Mouse (Mus musculus) erythroblast, adult 5-6 weeks (primary cell): ENCODE results near the gene Entpd8. TPM values are rescaled to one million over a fixed set of nuclear protein-coding genes. Genes with fewer than 3 reads are reported as not detected.

Experiments used
- ATAC-seq: replicated peaks from 2 replicates; pipeline ENCODE4 v1.8.0; 2016; ENCODE audit warnings: moderate number of reproducible peaks, mild to moderate bottlenecking, moderate TSS enrichment, inconsistent platforms; ENCODE audit not compliant: poor library complexity, low FRiP score, severe bottlenecking
- total RNA-seq, 2 experiments: library from RNA; stranded (forward) in 1 of 2; stranded (reverse) in 1 of 2; fragments of 150-400 nt in 1 of 2; fragments of 200-764, 138-1000 nt in 1 of 2; gene quantifications; 2 replicates each; pipeline versions ENCODE4 v1.2.3 to v1.2.4; 2015 to 2017; ENCODE audit warnings: low replicate concordance in 2 of 2

The Entpd8 gene
- total RNA-seq, 2 experiments from 2014 or later: not detected

DNA sequence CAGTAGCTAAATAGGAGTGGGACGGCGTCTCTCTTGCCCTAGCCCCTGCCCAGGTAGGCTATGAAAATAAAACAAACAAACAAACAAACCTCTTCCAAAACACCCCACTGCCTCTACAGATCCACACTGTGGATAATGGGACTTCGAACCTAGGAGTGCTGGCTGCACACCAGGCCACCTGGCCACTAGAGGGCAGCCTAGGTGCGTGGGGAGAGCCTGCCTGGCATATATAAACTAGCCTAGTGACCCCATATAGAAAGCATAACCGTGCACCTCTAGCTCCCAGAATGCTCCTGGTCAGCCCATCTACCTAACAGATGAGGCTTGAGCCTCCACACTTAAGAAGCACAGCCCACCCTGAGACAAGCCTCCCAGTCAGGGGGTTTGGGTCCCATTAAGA lies 47.1 kb downstream of the Entpd8 start:
- peak; percentile 81 for ATAC-seq

DNA sequence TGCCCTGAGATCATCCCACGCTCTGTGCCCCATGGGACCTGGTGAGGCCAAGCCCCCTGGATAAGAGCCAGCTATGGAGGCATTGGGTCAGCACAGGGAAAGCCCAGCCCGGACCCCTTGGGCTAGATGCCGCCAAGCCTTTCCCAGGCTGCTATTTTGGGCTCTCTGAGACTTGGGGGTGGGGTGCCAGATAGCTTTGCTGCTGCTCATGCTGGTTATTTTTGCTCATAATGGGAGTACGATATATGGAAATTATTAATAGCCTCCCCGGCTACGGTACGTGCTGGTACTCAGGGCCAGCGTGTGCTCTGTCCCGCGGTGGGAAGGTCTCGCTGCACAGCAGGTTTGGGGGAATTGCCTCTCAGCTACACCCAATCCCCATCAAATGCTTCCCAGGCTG lies 48.0 kb downstream of the Entpd8 start:
- ATAC-seq: no peak

DNA sequence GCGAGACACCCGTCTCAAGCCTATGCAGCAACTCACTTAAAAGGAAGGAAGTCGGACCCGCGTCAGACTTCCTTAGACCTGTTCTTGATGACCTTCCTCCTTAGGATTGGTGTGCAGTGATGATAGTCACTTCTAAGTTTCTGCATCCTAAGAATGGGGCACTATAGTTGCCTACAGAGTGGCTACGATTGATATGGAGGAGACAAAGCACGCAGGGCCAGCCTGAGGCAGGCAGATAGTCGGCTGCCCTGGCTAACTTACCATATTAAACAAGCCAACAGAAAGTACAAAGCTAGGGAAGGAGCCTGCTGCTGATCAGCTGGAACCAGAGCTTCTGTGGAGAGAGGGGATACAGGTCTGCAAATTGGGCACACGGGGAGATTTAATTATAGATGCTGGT lies 51.5 kb downstream of the Entpd8 start:
- peak; percentile 41; the same call in 1 of the 2 replicates for ATAC-seq

Other genes with a start within 250 kb of the Entpd8 start
- 5.2 and 8.1 TPM in 2 replicates for gene Ehmt1, start 160.7 kb upstream of the Entpd8 start, total RNA-seq (2015; ENCODE audit: low replicate concordance)
- 27.6 and 28.2 TPM in 2 replicates for gene Ehmt1, start 160.7 kb upstream of the Entpd8 start, total RNA-seq (2017; ENCODE audit: low replicate concordance)
- 16.1 and 19.6 TPM in 2 replicates for gene Arrdc1, start 145.1 kb upstream of the Entpd8 start, total RNA-seq (2015; ENCODE audit: low replicate concordance)
- 15.5 and 18.7 TPM in 2 replicates for gene Arrdc1, start 145.1 kb upstream of the Entpd8 start, total RNA-seq (2017; ENCODE audit: low replicate concordance)
- 1.3 and 2.9 TPM in 2 replicates for gene Zmynd19, start 130.5 kb upstream of the Entpd8 start, total RNA-seq (2015; ENCODE audit: low replicate concordance)
- gene Zmynd19, start 130.5 kb upstream of the Entpd8 start, total RNA-seq (2017; ENCODE audit: low replicate concordance): 9.6 and 15.9 TPM in 2 replicates
- gene Dph7, start 117.9 kb upstream of the Entpd8 start, total RNA-seq (2015; ENCODE audit: low replicate concordance): 4.2 and 7.1 TPM in 2 replicates
- gene Dph7, start 117.9 kb upstream of the Entpd8 start, total RNA-seq (2017; ENCODE audit: low replicate concordance): 1.5 and 5.0 TPM in 2 replicates
- gene Mrpl41, start 105.2 kb upstream of the Entpd8 start, total RNA-seq (2015; ENCODE audit: low replicate concordance): 17.6 and 33.6 TPM in 2 replicates
- 18.8 and 37.7 TPM in 2 replicates for gene Mrpl41, start 105.2 kb upstream of the Entpd8 start, total RNA-seq (2017; ENCODE audit: low replicate concordance)
- gene Pnpla7, start 104.3 kb upstream of the Entpd8 start, total RNA-seq (2015; ENCODE audit: low replicate concordance): 24.8 and 46.6 TPM in 2 replicates
- gene Pnpla7, start 104.3 kb upstream of the Entpd8 start, total RNA-seq (2017; ENCODE audit: low replicate concordance): 29.9 and 37.2 TPM in 2 replicates
- gene Nsmf, start 25.9 kb upstream of the Entpd8 start, total RNA-seq (2015; ENCODE audit: low replicate concordance): 1.7 and 2.1 TPM in 2 replicates
- 0.60 and 1.5 TPM in 2 replicates for gene Nsmf, start 25.9 kb upstream of the Entpd8 start, total RNA-seq (2017; ENCODE audit: low replicate concordance)
- not detected in 2 replicates for gene Noxa1, start 14.8 kb downstream of the Entpd8 start, total RNA-seq (2015; ENCODE audit: low replicate concordance)
- not detected in 2 replicates for gene Noxa1, start 14.8 kb downstream of the Entpd8 start, total RNA-seq (2017; ENCODE audit: low replicate concordance)
- gene Nrarp, start 100.5 kb downstream of the Entpd8 start, total RNA-seq (2015; ENCODE audit: low replicate concordance): not detected in 2 replicates
- gene Nrarp, start 100.5 kb downstream of the Entpd8 start, total RNA-seq (2017; ENCODE audit: low replicate concordance): 0.51 TPM in 1 of 2 replicates, not detected in the other
- 3.1 and 5.0 TPM in 2 replicates for gene Tor4a, start 116.6 kb downstream of the Entpd8 start, total RNA-seq (2015; ENCODE audit: low replicate concordance)
- gene Tor4a, start 116.6 kb downstream of the Entpd8 start, total RNA-seq (2017; ENCODE audit: low replicate concordance): 6.7 and 7.4 TPM in 2 replicates
- 0.77 and 6.1 TPM in 2 replicates for gene Nelfb, start 131.2 kb downstream of the Entpd8 start, total RNA-seq (2015; ENCODE audit: low replicate concordance)
- gene Nelfb, start 131.2 kb downstream of the Entpd8 start, total RNA-seq (2017; ENCODE audit: low replicate concordance): 19.5 and 25.7 TPM in 2 replicates
- not detected in 2 replicates for gene Stpg3, start 134.3 kb downstream of the Entpd8 start, total RNA-seq (2015; ENCODE audit: low replicate concordance)
- 0.34 TPM in 1 of 2 replicates, not detected in the other for gene Stpg3, start 134.3 kb downstream of the Entpd8 start, total RNA-seq (2017; ENCODE audit: low replicate concordance)
- gene Fam166a, start 138.4 kb downstream of the Entpd8 start, total RNA-seq (2015; ENCODE audit: low replicate concordance): not detected in 2 replicates
- gene Fam166a, start 138.4 kb downstream of the Entpd8 start, total RNA-seq (2017; ENCODE audit: low replicate concordance): not detected in 2 replicates
- gene Tubb4b, start 144.4 kb downstream of the Entpd8 start, total RNA-seq (2015; ENCODE audit: low replicate concordance): 161 and 203 TPM in 2 replicates
- gene Tubb4b, start 144.4 kb downstream of the Entpd8 start, total RNA-seq (2017; ENCODE audit: low replicate concordance): 205 and 234 TPM in 2 replicates
- not detected in 2 replicates for gene Slc34a3, start 154.1 kb downstream of the Entpd8 start, total RNA-seq (2015; ENCODE audit: low replicate concordance)
- gene Slc34a3, start 154.1 kb downstream of the Entpd8 start, total RNA-seq (2017; ENCODE audit: low replicate concordance): not detected in 2 replicates
- gene Rnf224, start 156.5 kb downstream of the Entpd8 start, total RNA-seq (2015; ENCODE audit: low replicate concordance): not detected in 2 replicates
- not detected in 2 replicates for gene Rnf224, start 156.5 kb downstream of the Entpd8 start, total RNA-seq (2017; ENCODE audit: low replicate concordance)
- gene Rnf208, start 162.0 kb downstream of the Entpd8 start, total RNA-seq (2015; ENCODE audit: low replicate concordance): not detected in 2 replicates
- not detected in 2 replicates for gene Rnf208, start 162.0 kb downstream of the Entpd8 start, total RNA-seq (2017; ENCODE audit: low replicate concordance)
- not detected in 2 replicates for gene Cysrt1, start 162.1 kb downstream of the Entpd8 start, total RNA-seq (2015; ENCODE audit: low replicate concordance)
- gene Cysrt1, start 162.1 kb downstream of the Entpd8 start, total RNA-seq (2017; ENCODE audit: low replicate concordance): not detected in 2 replicates
- gene AL732309.1, start 166.6 kb downstream of the Entpd8 start, total RNA-seq (2015; ENCODE audit: low replicate concordance): 2.1 and 3.3 TPM in 2 replicates
- gene AL732309.1, start 166.6 kb downstream of the Entpd8 start, total RNA-seq (2017; ENCODE audit: low replicate concordance): 1.6 TPM in 1 of 2 replicates, not detected in the other
- gene Tmem203, start 175.1 kb downstream of the Entpd8 start, total RNA-seq (2015; ENCODE audit: low replicate concordance): 2.5 and 8.8 TPM in 2 replicates
- 2.2 and 3.7 TPM in 2 replicates for gene Tmem203, start 175.1 kb downstream of the Entpd8 start, total RNA-seq (2017; ENCODE audit: low replicate concordance)
- 1.5 and 4.0 TPM in 2 replicates for gene Tprn, start 182.3 kb downstream of the Entpd8 start, total RNA-seq (2015; ENCODE audit: low replicate concordance)
- gene Tprn, start 182.3 kb downstream of the Entpd8 start, total RNA-seq (2017; ENCODE audit: low replicate concordance): 0.26 and 2.6 TPM in 2 replicates
- gene Ssna1, start 192.1 kb downstream of the Entpd8 start, total RNA-seq (2015; ENCODE audit: low replicate concordance): 36.5 and 67.5 TPM in 2 replicates
- gene Ssna1, start 192.1 kb downstream of the Entpd8 start, total RNA-seq (2017; ENCODE audit: low replicate concordance): 9.9 and 24.8 TPM in 2 replicates
- 8.4 and 12.9 TPM in 2 replicates for gene Anapc2, start 192.2 kb downstream of the Entpd8 start, total RNA-seq (2015; ENCODE audit: low replicate concordance)
- gene Anapc2, start 192.2 kb downstream of the Entpd8 start, total RNA-seq (2017; ENCODE audit: low replicate concordance): 9.2 and 18.7 TPM in 2 replicates
- gene Tmem210, start 207.8 kb downstream of the Entpd8 start, total RNA-seq (2015; ENCODE audit: low replicate concordance): not detected in 2 replicates
- not detected in 2 replicates for gene Tmem210, start 207.8 kb downstream of the Entpd8 start, total RNA-seq (2017; ENCODE audit: low replicate concordance)
- gene Lrrc26, start 209.6 kb downstream of the Entpd8 start, total RNA-seq (2015; ENCODE audit: low replicate concordance): not detected in 2 replicates
- not detected in 2 replicates for gene Lrrc26, start 209.6 kb downstream of the Entpd8 start, total RNA-seq (2017; ENCODE audit: low replicate concordance)
- not detected in 2 replicates for gene Grin1, start 238.9 kb downstream of the Entpd8 start, total RNA-seq (2015; ENCODE audit: low replicate concordance)
- gene Grin1, start 238.9 kb downstream of the Entpd8 start, total RNA-seq (2017; ENCODE audit: low replicate concordance): not detected in 2 replicates